Mouse (Mus musculus) CH12.LX (cell line): ENCODE measurements around the gene Klc1. TPM values are rescaled to one million over a fixed set of nuclear protein-coding genes. Genes with fewer than 3 reads are reported as not detected.

Experiments used
- DNase-seq: peaks from one replicate; pipeline ENCODE4 v3.0.0-alpha.2; 2013; ENCODE audit errors: extremely low read depth
- H3K27ac ChIP-seq: 2 replicates; pipeline ENCODE4 v1.5.1; 2012; ENCODE audit warnings: low read depth, mild to moderate bottlenecking, control low read depth, moderate library complexity; ENCODE audit not compliant: insufficient read depth
- H3K27me3 ChIP-seq: replicated peaks from 2 replicates; pipeline ENCODE3; 2012; ENCODE audit warnings: inconsistent platforms
- H3K36me3 ChIP-seq, 2 experiments: replicated peaks in 1 of 2; 2 replicates each; pipeline versions ENCODE3 to v1.6.1; 2012; ENCODE audit warnings: inconsistent platforms in 1 of 2, low read length in 1 of 2, mild to moderate bottlenecking in 1 of 2, mixed read lengths in 1 of 2, moderate library complexity in 1 of 2; ENCODE audit not compliant: control insufficient read depth in 1 of 2, insufficient read depth in 1 of 2
- H3K4me1 ChIP-seq, 2 experiments: 2 replicates each; pipeline ENCODE4 v1.6.1; 2012; ENCODE audit warnings: inconsistent platforms in 1 of 2, moderate library complexity in 1 of 2; ENCODE audit not compliant: insufficient read depth in 2 of 2, control insufficient read depth in 1 of 2
- H3K4me2 ChIP-seq: 2 replicates; pipeline ENCODE4 v1.6.1; 2012; ENCODE audit warnings: low read depth, mild to moderate bottlenecking, control low read depth; ENCODE audit not compliant: poor library complexity, insufficient read depth, severe bottlenecking
- H3K4me3 ChIP-seq, 3 experiments: fragments of 150-350 bp in 1 of 3; sonication (generic) in 1 of 3; replicated peaks in 1 of 3; 2 replicates each; pipeline versions ENCODE3 to v1.5.1; 2011 to 2012; ENCODE audit warnings: low read depth in 2 of 3, low read length in 2 of 3, mild to moderate bottlenecking in 2 of 3, moderate library complexity in 2 of 3, control low read depth in 1 of 3, improper control_type of control experiment in 1 of 3, inconsistent platforms in 1 of 3, mixed read lengths in 1 of 3; ENCODE audit not compliant: poor library complexity in 1 of 3
- H3K79me2 ChIP-seq: replicated peaks from 2 replicates; pipeline ENCODE4 v1.6.1; 2012; ENCODE audit warnings: mild to moderate bottlenecking, moderate library complexity; ENCODE audit not compliant: control insufficient read depth, poor library complexity, insufficient read depth, severe bottlenecking; ENCODE audit errors: extremely low read depth
- H3K9ac ChIP-seq: 2 replicates; pipeline ENCODE4 v1.6.1; 2012; ENCODE audit warnings: low read depth, mild to moderate bottlenecking, control low read depth, moderate library complexity; ENCODE audit not compliant: insufficient read depth
- H3K9me3 ChIP-seq: replicated peaks from 2 replicates; pipeline ENCODE3; 2012; ENCODE audit warnings: low read length, inconsistent platforms, mixed read lengths
- BHLHE40 ChIP-seq: IDR thresholded peaks from 2 replicates; pipeline ENCODE4 v1.6.1; 2011; ENCODE audit warnings: mild to moderate bottlenecking, low read depth, low read length, improper control_type of control experiment
- CHD1 ChIP-seq: IDR thresholded peaks from 2 replicates; pipeline ENCODE4 v1.6.1; 2012; ENCODE audit warnings: low read depth, low read length, improper control_type of control experiment, inconsistent platforms
- CHD2 ChIP-seq: IDR thresholded peaks from 2 replicates; pipeline ENCODE4 v1.6.1; 2011; ENCODE audit warnings: low read length, improper control_type of control experiment
- CTCF ChIP-seq, 2 experiments: IDR thresholded peaks in 1 of 2; conservative IDR thresholded peaks in 1 of 2; 2 replicates each; pipeline ENCODE4 v1.5.1; 2011 to 2012; ENCODE audit warnings: low read depth in 2 of 2, low read length in 2 of 2, improper control_type of control experiment in 1 of 2, inconsistent platforms in 1 of 2, mild to moderate bottlenecking in 1 of 2, moderate library complexity in 1 of 2
- ELF1 ChIP-seq: IDR thresholded peaks from 2 replicates; pipeline ENCODE4 v1.6.1; 2014; ENCODE audit warnings: low read depth, mild to moderate bottlenecking, inconsistent platforms, low read length, improper control_type of control experiment
- EP300 ChIP-seq: IDR thresholded peaks from 2 replicates; pipeline ENCODE4 v1.6.1; 2011; ENCODE audit warnings: low read length, improper control_type of control experiment
- ETS1 ChIP-seq: conservative IDR thresholded peaks from 2 replicates; pipeline ENCODE4 v1.6.1; 2012; ENCODE audit warnings: low read depth, mild to moderate bottlenecking, inconsistent platforms, low read length, improper control_type of control experiment, moderate library complexity
- GABPA ChIP-seq: IDR thresholded peaks from 2 replicates; pipeline ENCODE4 v1.6.1; 2012; ENCODE audit warnings: low read depth, low read length, improper control_type of control experiment, inconsistent platforms; ENCODE audit not compliant: insufficient replicate concordance
- IRF4 ChIP-seq: IDR thresholded peaks from 2 replicates; pipeline ENCODE4 v1.6.1; 2014; ENCODE audit warnings: low read depth, mild to moderate bottlenecking, inconsistent platforms, low read length, improper control_type of control experiment
- MAFK ChIP-seq: IDR thresholded peaks from 2 replicates; pipeline ENCODE4 v1.6.1; 2011; ENCODE audit warnings: low read length, improper control_type of control experiment; ENCODE audit not compliant: insufficient replicate concordance
- MAX ChIP-seq: IDR thresholded peaks from 2 replicates; pipeline ENCODE4 v1.6.1; 2011; ENCODE audit warnings: low read length, improper control_type of control experiment
- MAZ ChIP-seq: IDR thresholded peaks from 2 replicates; pipeline ENCODE4 v1.6.1; 2012; ENCODE audit warnings: low read depth, mild to moderate bottlenecking, inconsistent platforms, low read length, improper control_type of control experiment, moderate library complexity
- MEF2A ChIP-seq: IDR thresholded peaks from 2 replicates; pipeline ENCODE4 v1.6.1; 2014; ENCODE audit warnings: low read depth, mild to moderate bottlenecking, inconsistent platforms, low read length, improper control_type of control experiment, borderline replicate concordance
- MXI1 ChIP-seq: IDR thresholded peaks from 2 replicates; pipeline ENCODE4 v1.6.1; 2011; ENCODE audit warnings: mild to moderate bottlenecking, low read depth, low read length, improper control_type of control experiment
- MYC ChIP-seq: IDR thresholded peaks from 2 replicates; pipeline ENCODE4 v1.6.1; 2011; ENCODE audit warnings: low read depth, mild to moderate bottlenecking, improper control_type of control experiment, low read length
- POLR2A ChIP-seq: IDR thresholded peaks from 2 replicates; pipeline ENCODE4 v1.6.1; 2011; ENCODE audit warnings: low read depth, mild to moderate bottlenecking, improper control_type of control experiment, low read length
- RCOR1 ChIP-seq: conservative IDR thresholded peaks from 2 replicates; pipeline ENCODE4 v1.6.1; 2012; ENCODE audit warnings: low read depth, mild to moderate bottlenecking, inconsistent platforms, low read length, improper control_type of control experiment
- SIN3A ChIP-seq: IDR thresholded peaks from 2 replicates; pipeline ENCODE4 v1.6.1; 2012; ENCODE audit warnings: low read length, improper control_type of control experiment, inconsistent platforms
- SMC3 ChIP-seq: IDR thresholded peaks from 2 replicates; pipeline ENCODE4 v1.6.1; 2011; ENCODE audit warnings: low read depth, low read length, improper control_type of control experiment
- TCF12 ChIP-seq: IDR thresholded peaks from 2 replicates; pipeline ENCODE4 v1.6.1; 2014; ENCODE audit warnings: low read depth, mild to moderate bottlenecking, inconsistent platforms, low read length, improper control_type of control experiment
- ZC3H11A ChIP-seq: IDR thresholded peaks from 2 replicates; pipeline ENCODE4 v1.6.1; 2012; ENCODE audit warnings: low read depth, mild to moderate bottlenecking, inconsistent platforms, low read length, improper control_type of control experiment
- ZMIZ1 ChIP-seq: IDR thresholded peaks from 2 replicates; pipeline ENCODE4 v1.6.1; 2012; ENCODE audit warnings: low read depth, mild to moderate bottlenecking, inconsistent platforms, low read length, improper control_type of control experiment
- dilution Hi-C: fragments of 300-500 bp; cut with MboI; formaldehyde crosslinking; loops from 2 replicates; pipeline ENCODE4 v1.14.3; 2020; ENCODE audit warnings: low sequenced_read_pairs; ENCODE audit not compliant: extremely low pct_unique_long_range_greater_than_20kb, extremely low pct_ligation_motif_present
- in situ Hi-C: fragments of 300-500 bp; cut with MboI; formaldehyde crosslinking; loops from 3 replicates; pipeline ENCODE4 v1.14.3; 2019; ENCODE audit warnings: low sequenced_read_pairs, low pct_ligation_motif_present, low pct_unique_long_range_greater_than_20kb, mixed read lengths
- polyA plus RNA-seq: library from polyadenylated mRNA; unstranded; fragments of >175 nt; gene quantifications from 2 replicates; pipeline ENCODE4 v1.2.1, GENCODE M21; 2012; ENCODE audit warnings: low read depth; ENCODE audit not compliant: insufficient read length
- total RNA-seq, 2 experiments: library from RNA; depleted of rRNA; stranded (reverse); fragments of 300-350 nt in 1 of 2; fragments of >200 nt in 1 of 2; gene quantifications; 2 replicates each; pipeline ENCODE4 v1.2.3; 2012 to 2014

Gene Klc1
- total and polyA plus RNA-seq, 3 experiments = 45.6 to 77.0 (median 55.1) TPM

GRCm38 (mm10) chr12:111794526-111795179 is 36.0 kb downstream of the Klc1 start:
- peaks cover 31 to 84% of the 10 kb centered on the region in 2 experiments for H3K4me1 ChIP-seq
- peak overlapping the region in 1 of 3 experiments; percentile 19 for H3K4me3 ChIP-seq
- dilution Hi-C loops = no loop called here
- H3K36me3 ChIP-seq = peaks cover 41 to 85% of the 10 kb centered on the region in 2 experiments
- TF ChIP-seq BHLHE40 = peak; percentile 86
- TF ChIP-seq CHD2 = peak; percentile 72; the same call in 1 of the 2 replicates
- TF ChIP-seq CTCF (conservative IDR thresholded peaks at IDR 0.05 in 1 of 2, IDR thresholded peaks at IDR 0.05 in 1 of 2; ENCODE audit: low read depth in 2 of 2, low read length in 2 of 2) = no peak
- peak; percentile 89 for TF ChIP-seq IRF4
- TF ChIP-seq ZC3H11A = no peak
- TF ChIP-seq SIN3A = peak; percentile 53; the same call in 1 of the 2 replicates
- TF ChIP-seq MXI1 = peak; percentile 93
- peak; percentile 60 for TF ChIP-seq MYC
- TF ChIP-seq ETS1 = peak; percentile 90
- peak; percentile 31; the same call in 1 of the 2 replicates for TF ChIP-seq POLR2A
- peak; percentile 87 for TF ChIP-seq EP300
- TF ChIP-seq GABPA = no peak
- peak; percentile 77; the same call in 1 of the 2 replicates for TF ChIP-seq CHD1
- 0 out of 2 replicates have a peak, but pooled peaks have one; percentile 39 for TF ChIP-seq MAFK
- TF ChIP-seq SMC3 = 0 out of 2 replicates have a peak, but pooled peaks have one; percentile 14
- no peak; the same call in 1 of the 2 replicates for TF ChIP-seq MAZ
- peak; percentile 77; the same call in 1 of the 2 replicates for TF ChIP-seq MAX
- peak; percentile 81; the same call in 1 of the 2 replicates for TF ChIP-seq RCOR1
- TF ChIP-seq ELF1 = 0 out of 2 replicates have a peak, but pooled peaks have one; percentile 0
- peak; percentile 98 for TF ChIP-seq TCF12
- TF ChIP-seq ZMIZ1 = no peak
- peak; percentile 65 for TF ChIP-seq MEF2A
- no peaks in the 10 kb centered on the region for H3K9me3 ChIP-seq
- H3K4me2 ChIP-seq = peak overlapping the region; percentile 24
- H3K27ac ChIP-seq = peak overlapping the region; percentile 83
- peak; percentile 76 for DNase-seq
- H3K79me2 ChIP-seq = no peaks in the 10 kb centered on the region; the same call in 1 of the 2 replicates
- no peaks in the 10 kb centered on the region for H3K27me3 ChIP-seq
- in situ Hi-C loops = loop anchor here (5.0 kb wide), 1 partner anchor 43 kb away; no protein-coding TSS in a partner anchor
- H3K9ac ChIP-seq = no peak overlapping the region
